Mouse (Mus musculus): Measurements from ENCODE around the gene Calr4. TPM values are rescaled to one million over a fixed set of nuclear protein-coding genes. Genes with fewer than 3 reads are reported as not detected.

Gene Calr4
- total RNA-seq, 1 experiment from 2014 or later: not detected

- no peak for ATAC-seq (replicated peaks; ENCODE audit: insufficient number of reproducible peaks, low FRiP score, low TSS enrichment, poor library complexity, severe bottlenecking)
Observed at GRCm38 (mm10) chr4:109266056-109266455, 31.8 kb downstream of the Calr4 start.

GRCm38 (mm10) chr4:109266744-109267143, 32.5 kb downstream of the Calr4 start:
- ATAC-seq (replicated peaks; ENCODE audit: insufficient number of reproducible peaks, low FRiP score, low TSS enrichment, poor library complexity, severe bottlenecking): no peak

DNA sequence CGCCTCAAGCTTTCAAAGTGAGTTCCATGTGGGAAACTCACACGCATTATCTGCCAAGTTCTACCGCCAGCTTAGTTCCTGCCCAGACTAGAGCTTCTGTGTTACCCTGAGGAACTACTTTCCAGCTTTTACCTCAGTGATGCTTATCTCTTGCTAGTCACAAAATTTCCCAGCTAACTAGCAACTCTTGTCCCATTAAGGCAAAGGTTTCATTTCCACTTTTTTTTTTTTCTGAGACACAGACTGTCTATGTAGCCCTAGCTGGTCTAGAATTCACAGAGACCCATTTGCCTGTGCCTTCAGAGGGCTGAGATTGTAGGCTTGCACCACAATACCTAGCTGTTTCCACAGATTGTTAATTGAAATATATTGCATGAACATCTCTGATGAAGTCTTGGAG, 33.2 kb downstream of the Calr4 start:
- ATAC-seq (replicated peaks; ENCODE audit: insufficient number of reproducible peaks, low FRiP score, low TSS enrichment, poor library complexity, severe bottlenecking): no peak

GRCm38 (mm10) chr4:109268903-109269302, 34.6 kb downstream of the Calr4 start:
- no peak; the same call in 1 of the 2 replicates for ATAC-seq (replicated peaks; ENCODE audit: insufficient number of reproducible peaks, low FRiP score, low TSS enrichment, poor library complexity, severe bottlenecking)

GRCm38 (mm10) chr4:109271803-109272202, 37.5 kb downstream of the Calr4 start:
- peak; percentile 57 for ATAC-seq (replicated peaks; ENCODE audit: insufficient number of reproducible peaks, low FRiP score, low TSS enrichment, poor library complexity, severe bottlenecking)

- ATAC-seq (replicated peaks; ENCODE audit: insufficient number of reproducible peaks, low FRiP score, low TSS enrichment, poor library complexity, severe bottlenecking): no peak
Observed at GRCm38 (mm10) chr4:109273586-109274240, 39.4 kb downstream of the Calr4 start.

DNA sequence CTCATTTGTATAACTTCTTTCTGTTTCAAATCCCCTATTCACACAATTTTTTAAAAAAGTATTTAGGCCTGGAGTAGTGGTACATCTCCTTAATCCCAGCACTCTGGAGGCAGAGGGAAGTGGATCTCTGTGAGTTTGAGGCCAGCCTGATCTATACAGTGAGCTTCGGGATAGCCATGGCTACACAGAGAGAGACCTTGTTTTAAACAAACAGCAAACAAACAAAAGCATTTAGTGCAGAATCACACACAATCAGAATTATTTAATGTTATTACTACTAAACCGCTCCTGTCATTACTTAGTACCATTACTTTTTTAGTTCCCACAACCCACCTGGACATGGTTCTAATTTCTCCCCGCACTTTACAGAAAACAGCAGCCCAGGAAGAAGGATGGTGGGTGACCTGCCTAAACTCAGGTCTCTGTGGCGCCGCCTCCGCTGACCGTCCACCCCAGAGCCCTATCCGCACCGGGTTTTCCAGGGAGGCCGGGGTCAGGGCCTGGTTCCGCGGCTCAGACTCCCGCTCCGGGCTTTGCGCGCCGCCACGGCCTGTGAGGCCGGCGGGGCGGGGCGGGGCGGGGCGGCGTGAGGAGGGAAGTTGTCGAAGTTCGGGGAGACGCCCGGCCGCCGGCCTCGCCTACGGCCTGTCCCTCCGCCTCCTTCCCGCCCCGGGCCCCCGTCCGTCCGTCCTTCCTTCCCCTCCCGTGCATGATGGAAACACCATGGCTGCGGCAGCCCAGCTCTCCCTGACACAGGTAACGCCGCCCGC, 45.6 kb downstream of the Calr4 start, which contains the start of gene Eps15:
TSS of gene Eps15 (plus strand) at position 580 of the 770 bp plus-strand sequence.
- peak; percentile 91 for ATAC-seq (replicated peaks; ENCODE audit: insufficient number of reproducible peaks, low FRiP score, low TSS enrichment, poor library complexity, severe bottlenecking)

DNA sequence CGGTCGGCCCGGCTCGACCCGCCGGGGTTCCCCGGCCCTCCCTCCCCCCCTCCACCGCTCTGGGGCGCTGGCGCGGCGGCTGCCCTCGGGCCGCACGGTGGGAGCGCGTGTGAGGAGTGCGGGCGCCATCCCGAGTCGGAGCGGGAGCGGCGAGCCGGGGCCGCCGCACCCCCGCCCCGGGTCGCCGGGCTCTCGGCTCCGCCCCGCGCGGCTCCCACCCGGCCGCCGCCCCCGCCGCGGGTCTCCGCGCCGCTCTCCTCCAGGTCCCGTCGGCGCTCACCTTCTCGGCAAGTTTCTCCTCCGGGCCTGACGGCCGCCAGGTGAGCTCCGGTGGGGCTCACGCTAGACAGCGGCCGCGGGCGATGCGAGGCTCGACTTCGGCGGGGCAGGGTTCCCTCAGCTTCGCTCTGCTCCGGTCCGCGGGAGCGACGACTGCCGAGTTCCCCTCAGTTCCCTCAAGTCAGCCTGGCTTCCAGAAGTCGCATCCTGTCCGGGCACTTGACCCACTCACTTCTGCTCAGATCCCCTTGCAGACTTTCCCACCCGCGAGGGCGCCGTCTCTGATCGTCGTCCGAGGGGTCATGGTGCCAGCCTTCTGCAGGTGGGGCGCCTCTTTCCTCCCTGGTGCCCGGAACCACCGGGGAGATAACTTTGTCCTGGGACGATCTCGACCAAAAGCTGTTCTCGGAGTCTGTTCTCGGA, 46.3 kb downstream of the Calr4 start:
- ATAC-seq (replicated peaks; ENCODE audit: insufficient number of reproducible peaks, low FRiP score, low TSS enrichment, poor library complexity, severe bottlenecking): 0 out of 2 replicates have a peak, but pooled peaks have one; percentile 21

- ATAC-seq (replicated peaks; ENCODE audit: insufficient number of reproducible peaks, low FRiP score, low TSS enrichment, poor library complexity, severe bottlenecking): no peak
Observed at GRCm38 (mm10) chr4:109281161-109281560, 46.9 kb downstream of the Calr4 start.

DNA sequence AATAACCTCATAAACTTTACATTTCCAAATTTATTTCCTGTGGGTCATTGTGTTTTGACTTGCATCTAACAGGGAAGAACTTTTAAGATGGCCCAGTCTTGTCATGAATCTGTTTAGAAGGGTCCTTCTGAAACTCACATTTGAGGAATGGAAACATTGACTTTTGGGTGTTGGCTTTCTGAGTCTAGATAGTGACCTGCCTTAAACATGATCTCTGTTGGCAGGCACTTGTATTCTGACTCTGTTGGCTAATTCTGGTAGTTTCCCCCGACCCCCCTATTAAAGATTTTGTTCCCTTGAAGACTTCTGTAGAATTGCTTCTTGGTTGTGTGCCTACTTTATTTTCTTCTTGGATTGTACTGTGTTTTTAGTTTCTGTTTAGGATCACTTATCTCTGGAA, 47.7 kb downstream of the Calr4 start:
- ATAC-seq (replicated peaks; ENCODE audit: insufficient number of reproducible peaks, low FRiP score, low TSS enrichment, poor library complexity, severe bottlenecking): no peak

GRCm38 (mm10) chr4:109294629-109295028, 60.3 kb downstream of the Calr4 start:
- ATAC-seq (replicated peaks; ENCODE audit: insufficient number of reproducible peaks, low FRiP score, low TSS enrichment, poor library complexity, severe bottlenecking): no peak

DNA sequence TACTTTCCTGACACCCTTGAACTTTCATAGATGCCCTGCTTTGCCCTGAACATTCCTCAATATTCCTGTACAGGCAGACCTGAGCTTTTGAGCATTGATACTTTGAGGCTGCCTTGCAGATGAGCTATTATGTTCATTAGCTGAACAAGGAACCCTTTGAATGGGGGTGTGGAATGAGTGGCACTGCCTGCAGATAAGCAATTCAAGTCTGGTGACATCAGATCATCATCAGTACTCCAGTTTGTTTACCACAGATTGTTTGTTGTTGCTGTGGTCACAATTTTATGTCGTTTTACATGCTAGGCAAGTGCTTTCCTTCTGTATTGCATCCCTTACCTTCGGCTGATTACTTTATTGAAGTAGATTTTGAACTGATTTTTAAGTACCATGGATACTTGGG, 62.2 kb downstream of the Calr4 start:
- ATAC-seq (replicated peaks; ENCODE audit: insufficient number of reproducible peaks, low FRiP score, low TSS enrichment, poor library complexity, severe bottlenecking): no peak

DNA sequence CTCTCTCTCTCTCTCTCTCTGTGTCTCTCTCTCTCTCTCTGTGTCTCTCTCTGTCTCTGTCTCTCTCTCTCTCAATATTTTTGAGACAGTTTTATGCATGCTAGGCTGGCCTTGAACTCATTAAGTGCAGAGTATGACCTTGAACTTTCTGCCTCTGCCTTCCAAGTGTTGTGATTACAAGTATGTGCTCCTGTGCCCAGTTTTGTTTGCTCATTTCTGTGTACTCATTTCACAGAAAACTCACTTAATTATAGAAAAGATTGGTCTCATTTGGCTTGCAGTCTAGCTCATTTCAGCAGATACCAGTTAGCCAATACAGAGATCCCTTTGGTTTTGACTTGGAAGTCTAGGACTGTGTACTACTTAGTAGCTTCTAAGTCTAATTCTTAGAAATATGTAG, 64.9 kb downstream of the Calr4 start:
- ATAC-seq (replicated peaks; ENCODE audit: insufficient number of reproducible peaks, low FRiP score, low TSS enrichment, poor library complexity, severe bottlenecking): no peak

Other genes starting within 250 kb of the Calr4 start
- 111 to 143 TPM (median 130 TPM) in 3 replicates for gene Nrd1, start 233.8 kb upstream of the Calr4 start, total RNA-seq (2017)
- gene Osbpl9, start 32.2 kb upstream of the Calr4 start, total RNA-seq (2017): 182 to 250 TPM (median 202 TPM) in 3 replicates
- gene Eps15, start 45.8 kb downstream of the Calr4 start, total RNA-seq (2017): 83.5 to 103 TPM (median 93.7 TPM) in 3 replicates
- not detected in 3 replicates for gene Ttc39a, start 172.1 kb downstream of the Calr4 start, total RNA-seq (2017)

Measured in monocyte, adult 5-6 weeks (primary cell).